Mouse (Mus musculus) NIH3T3 (cell line): ENCODE measurements around the gene Exog.

Source experiments
- DNase-seq: peaks from one replicate; pipeline ENCODE4 v3.0.0-alpha.2; 2012; ENCODE audit warnings: low read depth

Exog gene

GRCm38 (mm10) chr9:119504981-119505658 is 60.4 kb downstream of the Exog start:
- no peak for DNase-seq

- peak; percentile 9 for DNase-seq
Observed at GRCm38 (mm10) chr9:119510902-119511301, 66.2 kb downstream of the Exog start.

GRCm38 (mm10) chr9:119512993-119513392 is 68.2 kb downstream of the Exog start:
- DNase-seq, result no peak

GRCm38 (mm10) chr9:119513816-119514215 is 69.1 kb downstream of the Exog start:
- DNase-seq, result no peak

GRCm38 (mm10) chr9:119514986-119515385 is 70.2 kb downstream of the Exog start:
- no peak for DNase-seq
